Mouse (Mus musculus) right cerebral cortex, adult 18-20 months (tissue): ENCODE results near the gene Ftl1-ps1.
A peak's percentile ranks its signal among the peaks of the same experiment; 100 is the strongest.

Experiments used
- DNase-seq: peaks from one replicate; pipeline ENCODE4 v3.0.0; 2022; ENCODE audit warnings: mixed read lengths

The Ftl1-ps1 gene

GRCm38 (mm10) chr13:74399298-74399839 lies at the start of gene Ftl1-ps1:
Gene Ftl1-ps1, plus strand, starts transcription at chr13:74399694.
- DNase-seq = no peak

- no peak for DNase-seq
These were observed 49.0 kb upstream of the Ftl1-ps1 start for GRCm38 (mm10) chr13:74350435-74350906.

- DNase-seq = no peak
These were observed 43.0 kb upstream of the Ftl1-ps1 start for GRCm38 (mm10) chr13:74356491-74356890.

- no peak for DNase-seq
These were observed 37.3 kb upstream of the Ftl1-ps1 start for GRCm38 (mm10) chr13:74362218-74362617.

- DNase-seq = no peak
These were observed 36.2 kb upstream of the Ftl1-ps1 start for GRCm38 (mm10) chr13:74363176-74363858.

- DNase-seq = no peak
These were observed 35.6 kb upstream of the Ftl1-ps1 start, which contains the start of gene Lrrc14b for GRCm38 (mm10) chr13:74363859-74364235. Gene Lrrc14b, minus strand, starts transcription at chr13:74364005.

- DNase-seq = no peak
These were observed 17.8 kb upstream of the Ftl1-ps1 start for GRCm38 (mm10) chr13:74381533-74382276.

GRCm38 (mm10) chr13:74382289-74382688 lies 17.2 kb upstream of the Ftl1-ps1 start:
- no peak for DNase-seq

GRCm38 (mm10) chr13:74389730-74390129 lies 9.8 kb upstream of the Ftl1-ps1 start:
- no peak for DNase-seq

- DNase-seq = peak; percentile 85
These were observed 9.0 kb upstream of the Ftl1-ps1 start, which contains the start of gene Zfp72 for GRCm38 (mm10) chr13:74390371-74390990. Gene Zfp72, minus strand, starts transcription at chr13:74390836.

- DNase-seq = no peak
These were observed 8.3 kb upstream of the Ftl1-ps1 start for GRCm38 (mm10) chr13:74391156-74391555.

GRCm38 (mm10) chr13:74439895-74440294 lies 40.4 kb downstream of the Ftl1-ps1 start:
- no peak for DNase-seq
